Mouse (Mus musculus) heart, adult 2 months (tissue): ENCODE measurements around the gene Shq1. TPM values are rescaled to one million over a fixed set of nuclear protein-coding genes. Genes with fewer than 3 reads are reported as not detected.
A peak's percentile ranks its signal among the peaks of the same experiment; 100 is the strongest.

Source experiments
- DNase-seq, 2 experiments: peaks; one replicate each; pipeline ENCODE4 v3.0.0; 2021
- H3K27ac ChIP-seq: fragments of 200-600 bp; 2 replicates; pipeline ENCODE4 v1.8.1; 2022
- H3K27me3 ChIP-seq: fragments of 200-500 bp; 2 replicates; pipeline ENCODE4 v1.6.1; 2012; ENCODE audit warnings: mild to moderate bottlenecking, low read length, inconsistent platforms, mixed read lengths; ENCODE audit not compliant: control insufficient read depth, insufficient read depth
- H3K36me3 ChIP-seq: fragments of 200-500 bp; 2 replicates; pipeline ENCODE4 v1.6.1; 2012; ENCODE audit warnings: low read length, inconsistent platforms; ENCODE audit not compliant: control insufficient read depth, insufficient read depth
- H3K4me1 ChIP-seq: fragments of 200-500 bp; 2 replicates; pipeline ENCODE4 v1.6.1; 2011; ENCODE audit warnings: low read length; ENCODE audit not compliant: control insufficient read depth, insufficient read depth
- H3K4me3 ChIP-seq: fragments of 200-600 bp; 2 replicates; pipeline ENCODE4 v1.8.1; 2022
- H3K79me2 ChIP-seq: fragments of 200-500 bp; replicated peaks from 2 replicates; pipeline ENCODE4 v1.6.1; 2012; ENCODE audit warnings: mild to moderate bottlenecking, inconsistent platforms, low read length, moderate library complexity, mixed read lengths; ENCODE audit not compliant: control insufficient read depth, insufficient read depth
- H3K9ac ChIP-seq: fragments of 200-500 bp; 2 replicates; pipeline ENCODE4 v1.6.1; 2012; ENCODE audit warnings: low read depth, mild to moderate bottlenecking, control low read depth, inconsistent platforms, low read length, mixed read lengths
- CTCF ChIP-seq: fragments of 200-600 bp; IDR thresholded peaks from 2 replicates; pipeline ENCODE4 v1.8.1; 2022; ENCODE audit warnings: antibody characterized with exemption, mild to moderate bottlenecking, moderate library complexity
- EP300 ChIP-seq: fragments of 200-500 bp; IDR thresholded peaks from 2 replicates; pipeline ENCODE4 v1.6.1; 2011; ENCODE audit warnings: low read depth, low read length, control low read depth; ENCODE audit not compliant: insufficient read depth
- POLR2A ChIP-seq: fragments of 200-500 bp; IDR thresholded peaks from 2 replicates; pipeline ENCODE4 v1.6.1; 2011; ENCODE audit warnings: mild to moderate bottlenecking, low read depth, low read length, control low read depth; ENCODE audit not compliant: insufficient read depth
- WGBS: fragments of 180-500 bp; shearing (Covaris S2); methylation state at CpG from one replicate; pipeline ENCODE4 v1.1.7; 2018; 5-methylcytosine and 5-hydroxymethylcytosine counted together
- intact Hi-C: fragments of 180-260 bp; cut with DNase I; formaldehyde crosslinking; loops from one replicate; pipeline ENCODE4 v1.15.1; 2025
- polyA plus RNA-seq: library from polyadenylated mRNA; depleted of rRNA; stranded (reverse); fragments of >200 nt; gene quantifications from 2 replicates; pipeline ENCODE4 v1.2.3, GENCODE M21; 2012
- total RNA-seq, 2 experiments: library from RNA; stranded (reverse); gene quantifications; 2 replicates each; pipeline ENCODE4 v1.2.3; 2021

Shq1 gene
- total and polyA plus RNA-seq, 3 experiments: 2.0 to 3.6 (median 3.3) TPM

DNA sequence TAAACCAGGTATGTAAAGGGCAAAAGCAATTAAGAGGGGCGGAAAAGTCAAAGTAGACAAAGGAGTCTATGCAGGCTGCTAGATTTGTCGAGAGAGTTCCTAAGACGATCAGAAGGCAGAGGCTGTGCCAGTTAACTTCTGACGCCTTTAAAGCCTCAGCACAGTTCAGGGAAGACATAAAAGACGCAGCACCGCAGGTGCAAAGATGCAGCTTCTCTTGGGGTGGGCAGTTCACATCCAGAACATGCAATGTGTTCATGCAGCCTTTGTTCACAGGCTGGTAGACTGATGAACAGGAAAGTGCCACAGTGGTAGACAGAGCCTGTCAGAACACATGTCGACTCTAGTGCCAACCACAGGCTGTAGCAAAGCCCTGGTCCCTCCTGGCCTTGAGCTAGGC, 51.6 kb downstream of the Shq1 start:
- Histone ChIP-seq H3K4me1 (no peaks in the 10 kb centered on the region), H3K9ac (no peak overlapping the region), H3K4me3 (no peak overlapping the region), H3K27ac (no peak overlapping the region), H3K79me2 (no peaks in the 10 kb centered on the region), H3K27me3 (no peaks in the 10 kb centered on the region), H3K36me3 (no peaks in the 10 kb centered on the region)
- intact Hi-C loops: no loop called here
- no peak for DNase-seq
- TF ChIP-seq EP300 (no peak), CTCF (no peak), POLR2A (no peak)
- WGBS: 94% methylated on average over 7 of the region's 7 CpGs

DNA sequence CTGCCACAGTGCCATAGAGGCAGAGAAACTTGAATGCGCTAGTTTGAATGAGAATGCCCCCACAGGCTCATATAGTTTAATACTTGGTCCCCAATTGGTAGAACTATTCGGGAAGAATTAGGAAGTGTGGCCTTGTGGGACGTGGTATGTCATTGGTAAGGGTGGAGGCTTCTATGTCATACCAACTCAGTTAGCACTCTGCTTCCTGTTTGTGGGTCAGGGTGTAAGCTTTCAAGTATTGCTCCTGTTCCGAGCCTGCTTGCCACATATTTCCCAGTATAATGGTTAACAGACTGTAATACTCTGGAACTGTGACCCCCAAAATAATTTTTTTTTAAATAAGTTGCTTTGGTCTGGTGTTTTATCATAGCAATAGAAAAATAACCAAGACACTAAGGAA, 54.8 kb downstream of the Shq1 start:
- no peak overlapping the region for H3K9ac ChIP-seq
- no peak for DNase-seq
- H3K27ac ChIP-seq: no peak overlapping the region
- no peak overlapping the region for H3K4me3 ChIP-seq
- no peaks in the 10 kb centered on the region for H3K27me3 ChIP-seq
- no peaks in the 10 kb centered on the region for H3K4me1 ChIP-seq
- intact Hi-C loops: no loop called here
- 94% methylated on average over 4 of the region's 4 CpGs for WGBS
- TF ChIP-seq POLR2A (no peak), EP300 (no peak), CTCF (no peak)
- H3K79me2 ChIP-seq: no peaks in the 10 kb centered on the region
- H3K36me3 ChIP-seq: no peaks in the 10 kb centered on the region

DNA sequence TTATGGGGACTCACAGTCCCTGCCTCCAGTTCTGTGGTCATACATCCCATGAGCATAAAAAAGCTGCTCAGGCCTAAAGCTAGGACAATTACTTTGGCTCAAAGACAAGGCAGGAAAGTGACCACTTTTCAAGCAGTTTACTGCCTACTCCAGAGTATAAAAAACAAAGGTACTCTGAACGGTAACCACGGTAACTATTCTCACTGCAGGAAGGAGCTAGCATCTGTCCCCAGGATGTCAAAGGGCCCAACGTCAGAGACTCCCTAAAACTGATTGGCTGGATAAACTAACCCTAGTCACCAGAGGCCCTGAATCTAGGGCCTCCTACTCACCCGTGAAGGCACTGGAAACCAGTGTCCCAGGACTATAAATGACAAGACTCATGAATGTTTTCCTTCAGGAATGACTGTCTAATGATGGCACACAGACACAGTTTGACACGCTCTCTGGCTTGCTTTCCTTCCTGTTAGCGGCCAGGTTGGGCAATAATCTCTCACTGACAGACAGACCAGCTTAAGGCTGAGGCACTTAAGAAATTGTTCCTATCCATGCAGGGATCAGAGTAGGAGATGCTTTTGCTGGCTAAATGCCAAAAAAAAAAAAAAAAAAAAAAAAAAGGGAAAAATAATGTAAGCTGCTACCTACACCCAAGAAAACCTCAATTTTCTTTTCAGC, 57.2 kb downstream of the Shq1 start:
- no peaks in the 10 kb centered on the region for H3K36me3 ChIP-seq
- WGBS: 57% methylated on average over 6 of the region's 6 CpGs

DNA sequence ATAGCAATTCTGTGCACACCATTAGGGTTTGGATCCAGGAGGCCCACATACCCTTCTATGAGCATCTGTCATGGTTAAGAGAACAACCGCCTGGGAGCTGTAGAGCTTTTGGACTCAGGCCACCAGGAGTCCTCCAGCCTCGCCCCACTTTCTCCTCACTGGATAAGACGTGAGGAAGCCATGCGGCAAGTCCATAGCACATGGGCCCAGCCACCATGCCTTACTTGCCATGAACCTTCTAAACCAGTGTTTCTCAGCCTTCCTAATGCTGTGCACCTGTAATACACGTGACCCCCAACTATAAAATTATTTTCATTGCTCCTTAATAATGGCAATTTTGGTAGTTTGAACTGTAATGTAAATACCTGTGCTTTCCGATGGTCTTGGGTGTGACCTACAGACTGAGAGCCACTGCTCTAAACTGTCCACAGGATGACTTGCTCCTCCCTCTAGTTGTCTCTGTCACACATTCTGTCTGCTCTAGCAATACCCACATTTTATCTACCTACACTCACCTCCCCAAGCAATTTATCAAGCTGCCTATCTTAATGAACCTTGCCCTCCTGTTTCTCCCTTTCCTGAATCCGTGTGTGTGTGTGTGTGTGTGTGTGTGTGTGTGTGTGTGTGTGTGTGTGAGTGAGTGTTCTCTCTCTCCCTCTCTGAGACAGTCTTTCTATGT, 59.9 kb downstream of the Shq1 start:
- no peak overlapping the region for H3K4me3 ChIP-seq
- no peaks in the 10 kb centered on the region for H3K79me2 ChIP-seq
- no peaks in the 10 kb centered on the region for H3K27me3 ChIP-seq
- TF ChIP-seq CTCF (no peak), EP300 (no peak), POLR2A (no peak)
- no peak for DNase-seq
- H3K9ac ChIP-seq: no peak overlapping the region
- no peak overlapping the region for H3K27ac ChIP-seq
- no peaks in the 10 kb centered on the region; the same call in 1 of the 2 replicates for H3K4me1 ChIP-seq
- 92% methylated on average over 7 of the region's 7 CpGs for WGBS
- no peaks in the 10 kb centered on the region for H3K36me3 ChIP-seq
- intact Hi-C loops: loop anchor here (2.0 to 5.0 kb wide), 2 partner anchors 34 to 261 kb away; no protein-coding TSS in a partner anchor

More for the DNA sequence above, 57.2 kb downstream of the Shq1 start:
- Histone ChIP-seq H3K79me2 (no peaks in the 10 kb centered on the region), H3K4me3 (no peak overlapping the region), H3K9ac (no peak overlapping the region), H3K4me1 (no peaks in the 10 kb centered on the region; the same call in 1 of the 2 replicates), H3K27me3 (no peaks in the 10 kb centered on the region), H3K27ac (no peak overlapping the region)
- DNase-seq: no peak
- intact Hi-C loops: loop anchor here (5.0 kb wide), 1 partner anchor 259 kb away; no protein-coding TSS in a partner anchor
- no peak for TF ChIP-seq POLR2A
- no peak for TF ChIP-seq EP300

DNA sequence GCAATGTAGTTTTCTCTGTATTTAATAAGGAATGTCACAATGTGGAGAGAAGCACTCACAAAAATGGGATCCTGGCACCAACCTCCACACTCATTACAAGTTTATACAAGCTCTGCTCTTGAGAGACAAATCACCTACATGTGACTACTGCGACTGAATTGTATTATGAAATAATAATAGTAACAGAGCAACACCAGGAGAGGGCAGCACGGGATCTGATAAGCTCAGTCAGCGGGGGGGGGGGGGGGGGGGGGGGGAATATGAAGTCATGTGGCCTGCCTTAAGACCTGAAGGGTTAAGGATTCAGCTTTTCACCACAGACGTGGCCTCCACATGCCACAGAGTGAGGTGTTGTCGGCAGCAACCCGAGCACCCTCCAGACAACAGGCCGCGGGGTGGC, 60.8 kb downstream of the Shq1 start:
- WGBS: 67% methylated on average over 7 of the region's 8 CpGs
- no peak overlapping the region for H3K4me3 ChIP-seq
- no peak overlapping the region for H3K9ac ChIP-seq
- H3K36me3 ChIP-seq: no peaks in the 10 kb centered on the region
- H3K79me2 ChIP-seq: no peaks in the 10 kb centered on the region
- intact Hi-C loops: loop anchor here (2.0 to 5.0 kb wide), 2 partner anchors 35 to 262 kb away; no protein-coding TSS in a partner anchor
- H3K27ac ChIP-seq: no peak overlapping the region
- peak; percentile 34 for TF ChIP-seq CTCF
- TF ChIP-seq POLR2A: no peak
- DNase-seq: no peak
- no peaks in the 10 kb centered on the region; the same call in 1 of the 2 replicates for H3K4me1 ChIP-seq
- H3K27me3 ChIP-seq: no peaks in the 10 kb centered on the region

DNA sequence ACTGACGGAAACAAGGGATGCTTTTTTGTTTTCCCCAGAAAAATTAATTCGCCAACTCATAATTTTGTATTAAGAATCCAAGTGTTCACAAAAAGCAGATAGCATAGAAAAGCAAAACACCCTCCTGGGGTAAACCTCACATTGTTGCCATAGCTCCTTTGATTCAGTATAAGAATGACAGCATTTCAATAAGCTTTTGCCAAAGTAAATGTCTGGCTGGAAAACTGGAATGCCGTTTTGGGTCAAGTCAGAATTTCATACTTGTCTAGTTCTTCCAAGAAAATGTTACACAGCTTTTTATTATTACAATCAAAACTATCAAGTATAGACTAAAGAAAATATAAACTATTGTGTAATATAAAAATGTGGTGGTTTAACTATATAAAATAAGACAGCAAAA, 61.7 kb downstream of the Shq1 start:
- no peaks in the 10 kb centered on the region for H3K27me3 ChIP-seq
- TF ChIP-seq POLR2A (no peak), CTCF (no peak), EP300 (no peak)
- DNase-seq: no peak
- no peaks in the 10 kb centered on the region for H3K36me3 ChIP-seq
- no peak overlapping the region for H3K4me3 ChIP-seq
- no peaks in the 10 kb centered on the region for H3K79me2 ChIP-seq
- intact Hi-C loops: no loop called here
- H3K4me1 ChIP-seq: no peaks in the 10 kb centered on the region; the same call in 1 of the 2 replicates
- H3K27ac ChIP-seq: no peak overlapping the region
- 71% methylated on average over 3 of the region's 3 CpGs for WGBS
- H3K9ac ChIP-seq: no peak overlapping the region
